Mouse (Mus musculus) liver, postnatal 0 days (tissue): ENCODE results near the gene Rabepk.

ENCODE experiments used
- CTCF ChIP-seq: sonication (generic); IDR thresholded peaks from 2 replicates; pipeline ENCODE4 v1.5.1; 2016; ENCODE audit warnings: antibody characterized with exemption, low read depth
- EP300 ChIP-seq: IDR thresholded peaks from 2 replicates; pipeline ENCODE4 v1.6.1; 2016; ENCODE audit warnings: antibody characterized with exemption, low read depth, mild to moderate bottlenecking

DNA sequence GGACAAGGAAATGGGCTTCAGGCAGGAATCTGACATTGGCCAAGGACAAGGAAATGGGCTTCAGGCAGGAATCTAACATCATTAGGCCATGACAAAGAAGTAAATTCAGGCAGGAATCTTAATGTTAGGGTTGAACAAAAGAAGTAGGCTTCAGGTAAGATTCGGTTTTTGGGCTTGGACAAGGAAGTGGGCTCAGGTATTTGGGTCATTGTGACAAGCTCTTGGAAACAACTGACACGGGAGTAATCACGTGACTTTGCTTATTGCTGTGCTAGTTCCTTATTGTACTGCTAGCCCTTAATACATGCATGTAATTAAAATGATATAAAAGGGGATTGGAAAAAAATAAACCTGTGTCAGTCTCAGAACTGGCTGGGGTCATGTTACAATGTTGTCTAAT, 36.0 kb upstream of the Rabepk start:
- no peak for TF ChIP-seq CTCF
- no peak for TF ChIP-seq EP300
